Mouse (Mus musculus) liver, embryonic 14.5 days (tissue): Measurements from ENCODE around the gene Chac1. TPM values are rescaled to one million over a fixed set of nuclear protein-coding genes. Genes with fewer than 3 reads are reported as not detected.

Experiments used
- ATAC-seq: fragments of 200-750 bp; cut with Nextera tagmentation; 2 replicates; pipeline ENCODE4 v1.8.0; 2017; ENCODE audit warnings: moderate number of reproducible peaks, mild to moderate bottlenecking, moderate library complexity; ENCODE audit not compliant: insufficient read depth
- DNase-seq, 3 experiments: peaks; one replicate each; pipeline ENCODE4 v3.0.0-alpha.2; 2012 to 2013; ENCODE audit warnings: low read depth in 3 of 3, low spot score in 3 of 3
- H3K27ac ChIP-seq: fragments of 300-500 bp; sonication (generic); 2 replicates; pipeline ENCODE4 v1.5.1; 2014; ENCODE audit warnings: moderate library complexity, mild to moderate bottlenecking, control low read depth, inconsistent platforms
- H3K27me3 ChIP-seq: fragments of 300-500 bp; sonication (generic); 2 replicates; pipeline ENCODE4 v1.6.1; 2014; ENCODE audit warnings: mild to moderate bottlenecking, low read length, moderate library complexity; ENCODE audit not compliant: control insufficient read depth, insufficient read depth
- H3K36me3 ChIP-seq: fragments of 300-500 bp; sonication (generic); replicated peaks from 2 replicates; pipeline ENCODE4 v1.6.1; 2014; ENCODE audit warnings: low read depth; ENCODE audit not compliant: control insufficient read depth, insufficient read depth
- H3K4me1 ChIP-seq, 2 experiments: fragments of 200-500 bp in 1 of 2; fragments of 300-500 bp in 1 of 2; sonication (generic) in 1 of 2; replicated peaks; 2 replicates each; pipeline ENCODE4 v1.6.1; 2012 to 2014; ENCODE audit warnings: antibody characterized with exemption in 1 of 2, inconsistent platforms in 1 of 2, low read length in 1 of 2; ENCODE audit not compliant: control insufficient read depth in 2 of 2, insufficient read depth in 2 of 2
- H3K4me2 ChIP-seq: fragments of 300-500 bp; sonication (generic); 2 replicates; pipeline ENCODE4 v1.6.1; 2014; ENCODE audit warnings: low read depth, mild to moderate bottlenecking, control low read depth, moderate library complexity
- H3K4me3 ChIP-seq, 2 experiments: fragments of 200-500 bp in 1 of 2; fragments of 300-500 bp in 1 of 2; sonication (generic) in 1 of 2; 2 replicates each; pipeline ENCODE4 v1.5.1; 2012 to 2014; ENCODE audit warnings: low read depth in 2 of 2, low read length in 2 of 2, mild to moderate bottlenecking in 2 of 2, control low read depth in 1 of 2, inconsistent platforms in 1 of 2, moderate library complexity in 1 of 2; ENCODE audit not compliant: insufficient read depth in 1 of 2
- H3K9ac ChIP-seq: fragments of 300-500 bp; sonication (generic); replicated peaks from 2 replicates; pipeline ENCODE4 v1.6.1; 2014; ENCODE audit warnings: mild to moderate bottlenecking, control low read depth, moderate library complexity
- H3K9me3 ChIP-seq: fragments of 300-500 bp; sonication (generic); 2 replicates; pipeline ENCODE4 v1.6.1; 2016; ENCODE audit warnings: low read length, mixed read lengths; ENCODE audit not compliant: control insufficient read depth
- CTCF ChIP-seq: IDR thresholded peaks from 2 replicates; pipeline ENCODE4 v1.5.1; 2016; ENCODE audit warnings: antibody characterized with exemption, low read depth, control low read depth
- EP300 ChIP-seq: IDR thresholded peaks from 2 replicates; pipeline ENCODE4 v1.6.1; 2016; ENCODE audit warnings: antibody characterized with exemption, low read depth
- WGBS: fragments of 180-500 bp; shearing (Covaris S2); extraction: QIAGEN DNeasy Blood & Tissue Kit; methylation state at CpG from one replicate; pipeline ENCODE4 v1.1.7; 2014; ENCODE audit not compliant: insufficient replicate concordance; 5-methylcytosine and 5-hydroxymethylcytosine counted together
- polyA plus RNA-seq, 2 experiments: library from polyadenylated mRNA; depleted of rRNA in 1 of 2; stranded (reverse) in 1 of 2; unstranded in 1 of 2; fragments of >200 nt; fragmentation: Nextera tagmentation in 1 of 2; extraction: Ambion mirVana in 1 of 2; gene quantifications; 2 replicates each; pipeline versions ENCODE4 v1.2.1 to v1.2.3; 2012 to 2014

Chac1 gene
- 0.56 and 1.2 TPM in 2 replicates for polyA plus RNA-seq (2012; rRNA removed)
- polyA plus RNA-seq (2014; fragmentation: Nextera tagmentation; extraction: Ambion mirVana) = 0.29 and 1.7 TPM in 2 replicates

DNA sequence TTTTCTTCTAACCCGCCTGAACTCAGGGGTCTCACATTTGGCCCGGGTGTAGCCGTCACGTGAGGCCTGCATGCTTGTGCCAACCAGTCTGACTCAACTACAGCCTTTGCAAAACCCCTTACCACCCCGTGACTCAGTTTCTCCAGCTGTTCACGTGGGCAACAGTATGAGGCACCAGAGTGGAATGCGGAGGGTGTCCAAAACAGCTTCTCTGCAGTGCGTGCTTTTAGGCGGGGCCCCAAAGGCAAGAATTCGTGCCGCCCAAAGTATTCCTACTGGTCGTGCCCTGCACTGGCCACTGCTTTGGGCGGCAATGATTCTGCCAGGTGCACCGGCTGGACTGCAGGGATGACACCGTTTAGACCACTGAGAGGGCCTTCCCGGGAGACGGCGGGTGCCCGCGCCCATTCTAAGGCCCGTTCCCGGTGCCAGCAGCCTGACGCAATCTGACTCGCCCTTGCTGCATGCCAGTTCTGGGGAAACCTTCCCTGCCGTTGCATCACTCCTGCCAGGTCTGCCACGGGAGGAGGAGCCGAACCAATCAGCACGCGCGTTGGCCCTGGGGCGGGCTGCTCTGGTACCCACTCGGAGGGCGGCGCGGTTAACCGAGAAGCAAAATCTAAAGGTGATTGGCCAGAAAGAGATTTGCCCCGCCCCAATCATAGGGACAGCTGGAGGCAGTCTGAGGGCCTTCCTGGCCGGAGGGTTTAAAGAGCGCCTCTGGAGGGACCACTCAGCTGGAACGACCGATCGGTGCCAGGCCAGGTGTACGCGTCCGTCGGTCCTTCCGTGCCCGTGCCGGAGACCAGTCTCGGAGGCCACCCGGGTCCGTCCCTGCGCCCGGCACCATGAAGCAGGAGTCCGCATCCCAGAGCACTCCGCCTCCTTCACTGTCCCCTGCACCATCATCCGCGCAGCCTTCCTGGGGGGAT, at the start of gene Chac1:
Gene Chac1 (plus strand): TSS at position 675 of the 932 bp plus-strand sequence.
- H3K9ac ChIP-seq = peak within 1 kb of the TSS; percentile 67
- no peaks in the 10 kb centered on the region for H3K9me3 ChIP-seq
- peak; percentile 70 to 81 (median 78) for DNase-seq
- ATAC-seq = peak; percentile 97
- no peak within 1 kb of the TSS for H3K27ac ChIP-seq
- no peak for TF ChIP-seq CTCF
- peak; percentile 61 for TF ChIP-seq EP300
- H3K4me3 ChIP-seq = peak within 1 kb of the TSS; percentile 62 to 77
- peak within 1 kb of the TSS; percentile 75 for H3K4me2 ChIP-seq
- peaks cover 12% of the 10 kb centered on the region for H3K27me3 ChIP-seq
- no peaks in the 10 kb centered on the region; a peak in 1 of 4 replicates for H3K4me1 ChIP-seq
- WGBS = 6% methylated on average over 58 of the region's 58 CpGs
- no peaks in the 10 kb centered on the region for H3K36me3 ChIP-seq

GRCm38 (mm10) chr2:119302876-119303275, 48.2 kb upstream of the Chac1 start:
- peaks cover 19 to 45% of the 10 kb centered on the region in 2 experiments for H3K4me1 ChIP-seq
- peaks cover 3% of the 10 kb centered on the region; the same call in 1 of the 2 replicates for H3K36me3 ChIP-seq
- TF ChIP-seq CTCF (no peak), EP300 (no peak)
- no peak for ATAC-seq
- no peaks in the 10 kb centered on the region for H3K27me3 ChIP-seq
- no peak overlapping the region for H3K27ac ChIP-seq
- H3K4me2 ChIP-seq = no peak overlapping the region
- no peak overlapping the region for H3K4me3 ChIP-seq
- WGBS = 52% methylated on average over 6 of the region's 6 CpGs
- H3K9me3 ChIP-seq = no peaks in the 10 kb centered on the region
- DNase-seq = no peak
- no peak overlapping the region for H3K9ac ChIP-seq

DNA sequence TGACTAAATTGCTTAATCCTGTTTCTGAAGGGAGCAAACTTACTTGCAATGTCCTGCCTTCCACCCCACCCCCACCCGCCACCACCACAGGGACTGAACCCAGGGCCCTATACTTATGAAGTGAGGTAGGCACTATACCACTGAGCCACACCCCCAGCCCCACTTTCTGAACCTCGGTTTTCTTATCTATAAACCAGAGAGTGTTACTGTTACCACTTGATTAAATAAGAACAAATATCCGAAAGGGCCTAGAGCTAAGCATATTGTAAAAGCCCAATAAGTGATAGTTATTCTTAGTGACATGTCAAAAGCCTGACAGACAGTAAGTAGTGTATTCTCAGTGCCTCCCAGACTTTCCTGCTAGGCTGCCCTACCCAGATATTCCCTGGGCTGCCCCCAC, 46.6 kb upstream of the Chac1 start:
- Histone ChIP-seq H3K9me3 (no peaks in the 10 kb centered on the region), H3K27ac (peak overlapping the region; percentile 28; the same call in 1 of the 2 replicates), H3K36me3 (no peaks in the 10 kb centered on the region), H3K4me2 (no peak overlapping the region), H3K27me3 (no peaks in the 10 kb centered on the region), H3K9ac (no peak overlapping the region), H3K4me1 (peaks cover 17 to 43% of the 10 kb centered on the region in 2 experiments), H3K4me3 (no peak overlapping the region)
- DNase-seq (no peak), ATAC-seq (peak; percentile 62)
- WGBS = 8% methylated on average over 3 of the region's 3 CpGs
- TF ChIP-seq CTCF = no peak
- 0 out of 2 replicates have a peak, but pooled peaks have one; percentile 28 for TF ChIP-seq EP300

- Histone ChIP-seq H3K9me3 (no peaks in the 10 kb centered on the region), H3K4me2 (peak overlapping the region; percentile 23; the same call in 1 of the 2 replicates), H3K4me1 (peaks cover 13 to 39% of the 10 kb centered on the region in 2 experiments), H3K36me3 (no peaks in the 10 kb centered on the region), H3K27ac (peak overlapping the region; percentile 32), H3K27me3 (no peaks in the 10 kb centered on the region), H3K9ac (peak overlapping the region; percentile 11; the same call in 1 of the 2 replicates), H3K4me3 (no peak overlapping the region)
- WGBS = 38% methylated on average over 3 of the region's 3 CpGs
- TF ChIP-seq EP300 = no peak
- no peak for TF ChIP-seq CTCF
- DNase-seq = no peak
- ATAC-seq = peak; percentile 44
These were observed 46.2 kb upstream of the Chac1 start for GRCm38 (mm10) chr2:119304798-119305208.

DNA sequence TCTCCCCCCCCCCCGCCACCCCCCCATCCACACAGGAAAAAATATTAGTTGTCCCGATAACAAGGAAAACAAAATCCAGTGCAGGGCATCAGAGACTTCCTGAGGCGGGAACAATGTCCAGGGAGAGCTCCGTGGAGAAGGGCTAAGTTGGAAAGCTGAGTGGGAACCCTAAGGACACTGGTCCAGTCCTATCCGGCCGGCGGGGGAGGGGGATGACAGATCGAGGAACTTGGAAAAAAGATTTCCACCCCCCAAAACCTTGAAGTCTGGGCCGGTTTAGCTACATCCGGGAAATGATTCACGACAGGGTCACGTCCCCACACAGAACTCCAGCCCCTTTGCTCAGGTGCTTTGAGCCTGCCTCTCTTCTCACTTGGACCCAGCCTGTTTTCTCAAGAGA, 39.5 kb upstream of the Chac1 start:
- Histone ChIP-seq H3K9ac (no peak overlapping the region), H3K9me3 (no peaks in the 10 kb centered on the region), H3K4me3 (no peak overlapping the region), H3K4me1 (no peaks in the 10 kb centered on the region), H3K4me2 (no peak overlapping the region), H3K27me3 (no peaks in the 10 kb centered on the region), H3K27ac (no peak overlapping the region), H3K36me3 (no peaks in the 10 kb centered on the region)
- TF ChIP-seq EP300 = no peak
- no peak for TF ChIP-seq CTCF
- 39% methylated on average over 12 of the region's 12 CpGs for WGBS
- no peak for ATAC-seq
- DNase-seq = no peak
